Mouse (Mus musculus): Measurements from ENCODE around the gene Pgm5. TPM values are rescaled to one million over a fixed set of nuclear protein-coding genes. Genes with fewer than 3 reads are reported as not detected.

Pgm5 gene
- polyA plus RNA-seq, 1 experiment from 2014 or later = 0.07 TPM

GRCm38 (mm10) chr19:24806013-24806412 lies 55.6 kb downstream of the Pgm5 start:
- Histone ChIP-seq H3K36me3 (replicated peaks) (no peaks in the 10 kb centered on the region), H3K27me3 (0 out of 2 replicates have a peak, but pooled peaks cover 10% of the 10 kb centered on the region), H3K9me3 (replicated peaks) (no peaks in the 10 kb centered on the region), H3K27ac (replicated peaks) (no peak overlapping the region), H3K9ac (no peak overlapping the region), H3K4me2 (no peak overlapping the region), H3K4me1 (replicated peaks) (no peaks in the 10 kb centered on the region; the same call in 1 of the 2 replicates), H3K4me3 (replicated peaks) (no peak overlapping the region)
- no peak for ATAC-seq (ENCODE audit: insufficient read depth)
- 36% methylated on average over 3 of the region's 3 CpGs for WGBS (ENCODE audit: insufficient replicate concordance)

- no peaks in the 10 kb centered on the region for H3K36me3 ChIP-seq (replicated peaks)
- no peak overlapping the region for H3K9ac ChIP-seq
- H3K27me3 ChIP-seq = peaks cover 6% of the 10 kb centered on the region; the same call in 1 of the 2 replicates
- H3K4me3 ChIP-seq (replicated peaks) = no peak overlapping the region
- no peak overlapping the region for H3K4me2 ChIP-seq
- H3K9me3 ChIP-seq (replicated peaks) = no peaks in the 10 kb centered on the region
- H3K27ac ChIP-seq (replicated peaks) = no peak overlapping the region
- peaks cover 40% of the 10 kb centered on the region for H3K4me1 ChIP-seq (replicated peaks)
- WGBS (ENCODE audit: insufficient replicate concordance) = 19% methylated on average over 9 of the region's 9 CpGs
- ATAC-seq (ENCODE audit: insufficient read depth) = no peak
Observed at GRCm38 (mm10) chr19:24797606-24798005, 64.0 kb downstream of the Pgm5 start.

GRCm38 (mm10) chr19:24794350-24794749 lies 67.3 kb downstream of the Pgm5 start:
- peaks cover 48% of the 10 kb centered on the region for H3K4me1 ChIP-seq (replicated peaks)
- 9% methylated on average over 6 of the region's 6 CpGs for WGBS (ENCODE audit: insufficient replicate concordance)
- no peak overlapping the region for H3K4me3 ChIP-seq (replicated peaks)
- no peaks in the 10 kb centered on the region for H3K36me3 ChIP-seq (replicated peaks)
- ATAC-seq (ENCODE audit: insufficient read depth) = peak; percentile 96
- peak overlapping the region; percentile 87 for H3K27ac ChIP-seq (replicated peaks)
- H3K9ac ChIP-seq = peak overlapping the region; percentile 10
- no peaks in the 10 kb centered on the region for H3K9me3 ChIP-seq (replicated peaks)
- peak overlapping the region; percentile 50 for H3K4me2 ChIP-seq
- no peaks in the 10 kb centered on the region for H3K27me3 ChIP-seq

- peaks cover 48% of the 10 kb centered on the region for H3K4me1 ChIP-seq (replicated peaks)
- H3K27ac ChIP-seq (replicated peaks) = peak overlapping the region; percentile 87
- 21% methylated on average over 9 of the region's 9 CpGs for WGBS (ENCODE audit: insufficient replicate concordance)
- H3K9me3 ChIP-seq (replicated peaks) = no peaks in the 10 kb centered on the region
- H3K36me3 ChIP-seq (replicated peaks) = no peaks in the 10 kb centered on the region
- H3K9ac ChIP-seq = peak overlapping the region; percentile 10
- H3K27me3 ChIP-seq = no peaks in the 10 kb centered on the region
- H3K4me3 ChIP-seq (replicated peaks) = no peak overlapping the region
- peak; percentile 47 for ATAC-seq (ENCODE audit: insufficient read depth)
- H3K4me2 ChIP-seq = peak overlapping the region; percentile 50
Observed at GRCm38 (mm10) chr19:24793545-24794139, 68.0 kb downstream of the Pgm5 start.

- H3K27ac ChIP-seq (replicated peaks) = peak overlapping the region; percentile 87; the same call in 1 of the 2 replicates
- H3K4me1 ChIP-seq (replicated peaks) = peaks cover 45% of the 10 kb centered on the region
- H3K27me3 ChIP-seq = no peaks in the 10 kb centered on the region
- no peak overlapping the region for H3K9ac ChIP-seq
- WGBS (ENCODE audit: insufficient replicate concordance) = 62% methylated on average over 5 of the region's 5 CpGs
- no peaks in the 10 kb centered on the region for H3K36me3 ChIP-seq (replicated peaks)
- H3K4me2 ChIP-seq = peak overlapping the region; percentile 50; the same call in 1 of the 2 replicates
- ATAC-seq (ENCODE audit: insufficient read depth) = no peak
- no peak overlapping the region for H3K4me3 ChIP-seq (replicated peaks)
- no peaks in the 10 kb centered on the region for H3K9me3 ChIP-seq (replicated peaks)
Observed at GRCm38 (mm10) chr19:24792876-24793275, 68.8 kb downstream of the Pgm5 start.

- no peak overlapping the region for H3K4me2 ChIP-seq
- H3K9ac ChIP-seq = no peak overlapping the region
- 0 out of 2 replicates have a peak, but pooled peaks cover 3% of the 10 kb centered on the region for H3K27me3 ChIP-seq
- ATAC-seq (ENCODE audit: insufficient read depth) = no peak
- H3K36me3 ChIP-seq (replicated peaks) = no peaks in the 10 kb centered on the region
- peaks cover 4% of the 10 kb centered on the region; the same call in 1 of the 2 replicates for H3K4me1 ChIP-seq (replicated peaks)
- H3K27ac ChIP-seq (replicated peaks) = no peak overlapping the region
- 57% methylated on average over 8 of the region's 8 CpGs for WGBS (ENCODE audit: insufficient replicate concordance)
- H3K9me3 ChIP-seq (replicated peaks) = no peaks in the 10 kb centered on the region
- no peak overlapping the region for H3K4me3 ChIP-seq (replicated peaks)
Observed at GRCm38 (mm10) chr19:24785898-24786297, 75.8 kb downstream of the Pgm5 start.

- no peak overlapping the region for H3K9ac ChIP-seq
- H3K4me3 ChIP-seq (replicated peaks) = no peak overlapping the region
- peaks cover 4% of the 10 kb centered on the region; the same call in 1 of the 2 replicates for H3K4me1 ChIP-seq (replicated peaks)
- WGBS (ENCODE audit: insufficient replicate concordance) = 69% methylated on average over 15 of the region's 15 CpGs
- H3K27me3 ChIP-seq = peaks cover 3% of the 10 kb centered on the region; the same call in 1 of the 2 replicates
- no peak for ATAC-seq (ENCODE audit: insufficient read depth)
- H3K9me3 ChIP-seq (replicated peaks) = no peaks in the 10 kb centered on the region
- H3K27ac ChIP-seq (replicated peaks) = no peak overlapping the region
- no peak overlapping the region for H3K4me2 ChIP-seq
- H3K36me3 ChIP-seq (replicated peaks) = no peaks in the 10 kb centered on the region
Observed at GRCm38 (mm10) chr19:24785056-24785675, 76.5 kb downstream of the Pgm5 start.

GRCm38 (mm10) chr19:24783736-24784135 lies 77.9 kb downstream of the Pgm5 start:
- Histone ChIP-seq H3K4me3 (replicated peaks) (no peak overlapping the region), H3K9me3 (replicated peaks) (no peaks in the 10 kb centered on the region), H3K4me2 (no peak overlapping the region), H3K9ac (no peak overlapping the region), H3K36me3 (replicated peaks) (no peaks in the 10 kb centered on the region), H3K4me1 (replicated peaks) (peaks cover 4% of the 10 kb centered on the region; the same call in 1 of the 2 replicates), H3K27ac (replicated peaks) (no peak overlapping the region), H3K27me3 (peaks cover 3% of the 10 kb centered on the region; the same call in 1 of the 2 replicates)
- 73% methylated on average over 9 of the region's 9 CpGs for WGBS (ENCODE audit: insufficient replicate concordance)
- no peak for ATAC-seq (ENCODE audit: insufficient read depth)

- H3K9me3 ChIP-seq (replicated peaks) = no peaks in the 10 kb centered on the region
- H3K27me3 ChIP-seq = peaks cover 3% of the 10 kb centered on the region; the same call in 1 of the 2 replicates
- no peaks in the 10 kb centered on the region for H3K4me1 ChIP-seq (replicated peaks)
- H3K4me3 ChIP-seq (replicated peaks) = no peak overlapping the region
- no peak overlapping the region for H3K9ac ChIP-seq
- H3K36me3 ChIP-seq (replicated peaks) = no peaks in the 10 kb centered on the region
- H3K4me2 ChIP-seq = no peak overlapping the region
- no peak for ATAC-seq (ENCODE audit: insufficient read depth)
- H3K27ac ChIP-seq (replicated peaks) = no peak overlapping the region
- 52% methylated on average over 6 of the region's 6 CpGs for WGBS (ENCODE audit: insufficient replicate concordance)
Observed at GRCm38 (mm10) chr19:24779996-24780395, 81.7 kb downstream of the Pgm5 start.

GRCm38 (mm10) chr19:24770345-24770744 lies 91.3 kb downstream of the Pgm5 start:
- no peak for ATAC-seq (ENCODE audit: insufficient read depth)
- Histone ChIP-seq H3K36me3 (replicated peaks) (no peaks in the 10 kb centered on the region), H3K27ac (replicated peaks) (no peak overlapping the region), H3K27me3 (0 out of 2 replicates have a peak, but pooled peaks cover 2% of the 10 kb centered on the region), H3K4me2 (no peak overlapping the region), H3K9me3 (replicated peaks) (no peaks in the 10 kb centered on the region), H3K4me1 (replicated peaks) (no peaks in the 10 kb centered on the region), H3K4me3 (replicated peaks) (no peak overlapping the region), H3K9ac (no peak overlapping the region)
- WGBS (ENCODE audit: insufficient replicate concordance) = 67% methylated on average over 4 of the region's 4 CpGs

- ATAC-seq (ENCODE audit: insufficient read depth) = no peak
- no peak overlapping the region for H3K4me3 ChIP-seq (replicated peaks)
- H3K27me3 ChIP-seq = 0 out of 2 replicates have a peak, but pooled peaks cover 2% of the 10 kb centered on the region
- no peak overlapping the region for H3K9ac ChIP-seq
- no peaks in the 10 kb centered on the region for H3K9me3 ChIP-seq (replicated peaks)
- H3K36me3 ChIP-seq (replicated peaks) = no peaks in the 10 kb centered on the region
- no peak overlapping the region for H3K4me2 ChIP-seq
- H3K27ac ChIP-seq (replicated peaks) = no peak overlapping the region
- 54% methylated on average over 6 of the region's 6 CpGs for WGBS (ENCODE audit: insufficient replicate concordance)
- H3K4me1 ChIP-seq (replicated peaks) = no peaks in the 10 kb centered on the region
Observed at GRCm38 (mm10) chr19:24767401-24767800, 94.3 kb downstream of the Pgm5 start.

Data from liver, embryonic 15.5 days (tissue).